Mouse (Mus musculus): Measurements from ENCODE around the gene Bloc1s3.

- TF ChIP-seq CTCF (IDR thresholded peaks at IDR 0.05) (no peak), EP300 (IDR thresholded peaks at IDR 0.05) (no peak)
These were observed 13.3 kb downstream of the Bloc1s3 start for GRCm38 (mm10) chr7:19494751-19495474.
